Mouse (Mus musculus) CH12.LX (cell line): Measurements from ENCODE around the gene Kcnh2.

Experiments
- CTCF ChIP-seq, 2 experiments: IDR thresholded peaks in 1 of 2; conservative IDR thresholded peaks in 1 of 2; 2 replicates each; pipeline ENCODE4 v1.5.1; 2011 to 2012; ENCODE audit warnings: low read depth in 2 of 2, low read length in 2 of 2, improper control_type of control experiment in 1 of 2, inconsistent platforms in 1 of 2, mild to moderate bottlenecking in 1 of 2, moderate library complexity in 1 of 2
- HCFC1 ChIP-seq: IDR thresholded peaks from 2 replicates; pipeline ENCODE4 v1.6.1; 2012; ENCODE audit warnings: low read depth, mild to moderate bottlenecking, inconsistent platforms, low read length, improper control_type of control experiment
- NRF1 ChIP-seq: IDR thresholded peaks from 2 replicates; pipeline ENCODE4 v1.6.1; 2014; ENCODE audit warnings: low read depth, mild to moderate bottlenecking, inconsistent platforms, low read length, improper control_type of control experiment, moderate library complexity
- POLR2A ChIP-seq: IDR thresholded peaks from 2 replicates; pipeline ENCODE4 v1.6.1; 2011; ENCODE audit warnings: low read depth, mild to moderate bottlenecking, improper control_type of control experiment, low read length
- POLR2AphosphoS2 ChIP-seq: IDR thresholded peaks from 2 replicates; pipeline ENCODE4 v1.6.1; 2011; ENCODE audit warnings: low read depth, low read length, improper control_type of control experiment

DNA sequence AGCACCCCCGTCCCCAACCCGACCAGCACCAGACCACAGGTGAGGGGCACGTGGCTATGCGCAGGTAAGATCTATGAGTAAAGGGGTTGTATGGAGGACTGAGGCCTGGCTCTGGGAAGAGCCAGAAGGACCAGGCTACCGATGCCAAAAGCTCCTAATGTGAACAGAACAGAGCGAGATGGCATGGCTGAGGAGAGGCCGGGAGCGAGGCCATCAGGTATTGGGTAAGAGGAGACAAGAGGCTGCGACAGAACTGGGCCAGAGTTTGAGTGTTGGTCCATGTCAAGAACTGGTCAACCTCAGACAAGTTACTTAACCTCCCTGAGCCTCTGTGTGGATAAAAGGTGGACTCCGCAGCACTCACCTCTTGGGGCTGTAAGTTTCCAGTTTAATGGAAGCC is 13.6 kb upstream of the Kcnh2 start:
- no peak for TF ChIP-seq POLR2AphosphoS2
- TF ChIP-seq HCFC1 = no peak
- TF ChIP-seq CTCF (conservative IDR thresholded peaks at IDR 0.05 in 1 of 2, IDR thresholded peaks at IDR 0.05 in 1 of 2; ENCODE audit: low read depth in 2 of 2, low read length in 2 of 2) = no peak
- no peak for TF ChIP-seq POLR2A
- no peak for TF ChIP-seq NRF1
